Mouse (Mus musculus): Measurements from ENCODE around the gene Hsdl2.
"Not testable (repeated sequence)": the region's sequence is repeated elsewhere in the genome, so short reads cannot be mapped to it uniquely, and the experiment has no call there.

Hsdl2 gene

DNA sequence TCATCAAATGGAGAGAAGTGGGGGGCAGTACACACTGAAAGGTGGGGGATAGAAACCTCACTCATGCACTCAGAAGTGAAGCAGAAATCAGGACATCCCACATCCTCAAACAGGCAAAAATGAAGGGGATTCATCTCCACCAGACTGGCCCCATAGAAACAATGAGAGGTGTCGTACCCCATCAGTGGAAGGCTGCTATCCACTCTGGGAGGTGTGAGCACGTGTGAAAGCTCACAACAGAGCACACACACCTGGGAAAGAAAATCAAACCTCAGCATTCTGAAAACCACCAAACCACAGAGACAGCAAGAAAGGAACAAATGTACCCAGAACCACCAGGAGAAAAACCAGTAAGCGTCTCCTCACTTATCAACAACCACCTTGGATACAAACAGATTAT is 17.2 kb upstream of the Hsdl2 start:
- DNase-seq (ENCODE audit: extremely low read depth, low read depth, low spot score), result no peak

DNA sequence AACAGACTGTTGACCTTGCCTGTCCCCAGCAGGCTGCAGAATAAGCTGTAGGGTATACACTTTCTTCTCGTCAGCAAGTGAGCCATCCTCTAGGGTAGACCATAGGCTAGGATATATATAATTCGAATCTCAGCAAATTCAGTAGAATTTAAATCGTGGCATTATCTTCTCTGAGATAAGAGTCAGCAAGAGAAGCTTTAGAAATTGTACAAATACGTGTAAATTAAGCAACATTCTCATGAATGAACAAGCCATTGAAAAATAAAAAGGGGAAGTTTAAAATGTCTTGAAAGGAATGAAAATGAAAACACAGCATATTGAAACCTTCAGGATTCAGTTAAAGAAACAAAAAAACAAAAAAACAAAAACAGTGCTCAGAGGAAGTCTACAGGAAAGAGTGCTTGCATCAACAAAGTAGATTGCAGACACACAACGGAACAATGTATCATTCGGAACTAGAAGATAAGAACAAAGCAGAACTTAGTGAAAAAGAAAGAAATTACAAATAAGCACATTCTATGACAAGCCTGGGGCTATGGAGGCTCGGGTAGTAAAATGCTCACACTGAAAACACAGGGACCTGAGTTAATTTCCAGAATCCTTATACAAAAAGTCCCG is 15.7 kb upstream of the Hsdl2 start:
- no peak for DNase-seq (ENCODE audit: extremely low read depth, low read depth, low spot score)

DNA sequence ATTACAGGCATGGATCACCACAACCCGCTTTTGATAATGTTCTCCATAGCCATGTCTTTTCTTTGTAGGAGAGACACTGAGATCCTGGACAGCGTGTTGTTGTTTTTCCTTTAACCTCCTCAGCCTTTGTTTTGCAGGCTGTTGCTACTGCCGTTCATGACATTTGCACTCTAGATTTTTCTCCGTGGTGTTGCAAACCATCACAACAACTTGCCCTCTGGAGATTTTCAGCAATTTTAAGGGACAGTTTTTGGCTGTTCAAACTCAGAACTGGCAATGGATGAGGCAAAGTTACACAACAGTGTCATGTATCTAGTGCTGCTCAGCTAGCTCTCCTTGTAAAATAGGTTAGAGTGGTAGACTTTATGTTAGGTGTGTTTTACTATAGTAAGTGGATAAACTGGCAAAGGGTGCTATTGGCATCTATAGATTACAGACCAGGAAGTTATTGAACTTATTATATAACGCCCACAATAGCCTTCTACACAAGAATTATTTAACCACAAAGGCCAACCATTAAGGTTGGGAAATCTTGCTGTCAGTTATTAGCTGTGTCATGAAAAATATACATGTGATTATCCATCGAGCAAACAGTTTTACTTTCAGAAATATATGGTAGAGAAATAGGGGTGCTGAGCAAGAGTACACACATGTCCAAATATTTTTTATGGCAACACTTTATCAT is 13.6 kb upstream of the Hsdl2 start:
- DNase-seq (ENCODE audit: extremely low read depth, low read depth, low spot score), result no peak

DNA sequence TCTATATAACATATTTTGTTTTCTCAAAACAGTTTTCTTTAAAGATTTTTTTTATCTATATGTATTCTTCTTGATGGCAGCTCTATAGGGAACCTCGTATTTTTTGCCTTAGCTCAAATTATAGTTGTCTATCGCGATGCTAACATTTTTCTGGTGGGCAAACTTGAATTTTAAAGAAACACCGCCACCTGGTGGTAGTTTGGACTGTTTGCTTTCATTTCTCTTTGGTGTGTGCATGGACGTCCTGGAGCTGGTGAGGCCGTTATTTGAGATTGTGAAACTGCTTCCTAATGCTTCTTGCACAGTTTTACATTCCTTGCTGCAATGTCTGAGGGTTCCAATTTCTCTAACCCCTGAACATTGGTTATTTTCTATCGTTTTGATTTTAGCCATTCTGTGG is 11.8 kb upstream of the Hsdl2 start:
- DNase-seq (ENCODE audit: extremely low read depth, low read depth, low spot score), result no peak

DNA sequence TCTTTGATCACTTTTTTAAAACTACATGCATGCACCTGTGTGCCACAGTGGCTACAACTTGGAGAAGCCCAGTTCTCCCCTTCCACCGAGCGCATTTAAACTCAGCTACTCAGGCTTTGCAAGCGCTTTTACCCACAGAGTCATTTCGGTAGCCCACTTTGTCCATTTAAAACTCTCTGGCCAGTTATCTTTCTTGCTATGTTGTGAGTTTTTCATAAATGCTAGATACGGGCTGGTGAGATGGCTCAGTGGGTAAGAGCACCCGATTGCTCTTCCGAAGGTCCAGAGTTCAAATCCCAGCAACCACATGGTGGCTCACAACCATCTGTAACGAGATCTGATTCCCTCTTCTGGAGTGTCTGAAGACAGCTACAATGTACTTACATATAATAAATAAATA is 10.8 kb upstream of the Hsdl2 start:
- DNase-seq (ENCODE audit: extremely low read depth, low read depth, low spot score), result not testable (repeated sequence)

DNA sequence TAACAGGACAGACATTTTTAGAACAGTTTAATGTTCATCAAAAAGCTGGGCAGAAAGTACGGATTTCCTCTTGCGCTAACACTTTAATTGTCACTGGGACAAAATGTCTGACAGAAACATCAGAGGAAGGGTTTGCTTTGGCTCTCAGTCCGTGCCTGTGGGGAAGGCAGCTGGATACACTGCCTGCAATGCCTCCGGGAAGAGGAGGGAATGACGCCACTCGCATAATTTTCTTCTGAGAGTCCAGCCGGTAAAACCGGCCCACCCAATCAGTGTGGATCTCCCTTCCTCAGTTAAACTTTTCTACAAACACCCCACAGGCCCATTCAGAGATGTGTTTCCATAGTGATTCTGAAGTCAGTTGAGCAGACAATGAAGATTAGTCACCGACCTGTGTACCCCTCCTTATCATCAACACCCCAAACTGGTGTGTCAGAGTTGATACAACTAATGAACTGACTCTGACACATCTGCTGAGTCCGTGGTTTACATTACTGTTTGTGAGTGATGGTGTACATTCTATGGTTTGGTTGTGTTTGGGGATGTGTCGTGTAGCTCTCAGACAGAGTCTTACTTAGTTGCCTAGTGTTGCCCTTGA is 8.7 kb upstream of the Hsdl2 start:
- DNase-seq (ENCODE audit: extremely low read depth, low read depth, low spot score), result no peak

DNA sequence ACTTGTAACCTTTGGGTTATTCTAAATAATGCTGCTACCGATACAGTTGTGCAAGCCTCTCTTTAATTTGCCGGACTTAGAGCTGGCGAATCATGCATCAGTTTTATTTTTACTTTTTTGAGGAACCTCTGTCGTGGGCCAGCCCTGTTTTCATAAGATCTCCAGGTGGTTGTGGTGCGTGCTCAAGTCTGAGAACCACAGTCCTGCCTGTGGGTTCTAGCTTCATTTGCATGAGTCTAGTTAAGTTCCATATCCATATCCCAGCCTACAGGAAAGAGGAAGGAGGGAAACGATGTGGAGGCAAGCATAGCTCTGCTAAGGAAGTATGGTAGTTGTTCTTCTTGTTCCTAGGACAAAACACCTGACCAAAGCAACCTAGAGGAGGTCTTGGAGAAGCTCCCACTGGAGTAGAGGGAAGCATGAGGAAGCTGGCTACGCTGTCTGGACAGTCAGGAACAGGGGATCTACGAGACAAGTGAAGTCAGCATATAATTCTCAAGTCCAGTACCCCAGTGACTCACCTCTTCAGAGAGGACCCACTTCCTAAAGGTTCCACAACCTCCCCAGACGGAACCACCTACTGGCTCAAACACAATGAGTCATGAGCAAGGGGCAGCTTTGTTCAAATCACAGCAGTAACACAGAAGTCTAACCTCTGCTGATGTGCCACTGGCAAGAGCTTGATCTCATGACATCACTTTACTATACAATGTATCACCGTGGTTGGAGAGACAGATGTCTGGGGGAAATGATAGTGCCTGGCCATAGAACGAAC is 6.0 kb upstream of the Hsdl2 start:
- no peak for DNase-seq (ENCODE audit: extremely low read depth, low read depth, low spot score)

DNA sequence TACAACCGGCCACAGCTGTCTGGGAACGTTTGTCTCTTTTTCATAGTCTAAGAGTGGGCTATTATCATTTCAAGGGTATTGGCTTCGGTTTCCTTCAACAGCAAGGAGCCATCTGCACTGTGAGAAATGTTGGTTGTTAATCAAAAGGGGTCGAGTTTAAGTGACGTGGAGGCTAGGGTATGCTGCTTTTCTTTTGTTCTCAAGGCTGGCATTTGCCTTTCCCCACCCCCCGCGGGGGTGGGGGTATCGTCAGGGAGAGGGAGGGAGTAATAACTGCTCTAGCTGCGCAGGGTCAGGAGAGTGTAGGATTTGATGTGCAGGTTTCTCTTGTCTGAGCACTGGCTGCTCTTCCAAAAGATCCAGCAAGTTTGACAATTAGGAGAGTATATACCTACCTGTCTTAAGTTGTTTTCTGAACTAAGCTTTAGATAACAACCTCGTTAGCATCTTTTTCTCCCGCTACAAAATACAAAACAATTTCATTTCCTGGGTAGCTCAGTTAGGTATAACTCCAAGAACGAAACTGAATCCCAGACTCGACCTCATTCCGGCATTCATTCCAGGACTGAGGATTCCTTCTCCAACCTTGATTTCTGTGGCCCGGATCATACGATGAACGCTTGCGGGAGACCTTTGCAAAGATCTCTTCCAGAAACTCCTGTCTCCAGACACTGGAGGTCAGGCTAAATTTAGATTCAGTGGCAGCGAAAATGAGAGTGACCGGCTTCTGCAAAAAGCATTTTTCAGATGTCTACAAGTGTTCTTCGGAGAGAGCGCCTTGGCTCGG is 675 bp upstream of the Hsdl2 start:
- DNase-seq (ENCODE audit: extremely low read depth, low read depth, low spot score), result no peak

DNA sequence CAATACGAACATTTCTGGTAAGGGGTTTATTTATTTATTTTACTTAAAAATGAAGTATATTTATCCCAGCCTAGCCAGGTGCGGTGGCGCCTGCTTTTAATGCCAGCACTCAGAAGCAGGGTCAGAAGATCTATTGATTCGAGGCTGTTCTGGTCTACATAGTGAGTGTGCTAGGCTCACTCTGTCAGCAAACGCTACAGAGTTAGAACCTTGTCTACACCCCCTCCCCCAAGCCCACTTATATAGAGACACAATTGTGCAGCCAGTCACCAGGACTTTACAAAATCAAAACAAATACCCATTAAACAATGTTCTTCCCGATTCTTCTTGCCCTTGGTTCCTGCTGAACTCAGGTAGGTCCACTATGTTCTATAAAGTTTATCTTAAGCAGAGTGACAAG is 823 bp downstream of the Hsdl2 start:
- no peak for DNase-seq (ENCODE audit: extremely low read depth, low read depth, low spot score)

DNA sequence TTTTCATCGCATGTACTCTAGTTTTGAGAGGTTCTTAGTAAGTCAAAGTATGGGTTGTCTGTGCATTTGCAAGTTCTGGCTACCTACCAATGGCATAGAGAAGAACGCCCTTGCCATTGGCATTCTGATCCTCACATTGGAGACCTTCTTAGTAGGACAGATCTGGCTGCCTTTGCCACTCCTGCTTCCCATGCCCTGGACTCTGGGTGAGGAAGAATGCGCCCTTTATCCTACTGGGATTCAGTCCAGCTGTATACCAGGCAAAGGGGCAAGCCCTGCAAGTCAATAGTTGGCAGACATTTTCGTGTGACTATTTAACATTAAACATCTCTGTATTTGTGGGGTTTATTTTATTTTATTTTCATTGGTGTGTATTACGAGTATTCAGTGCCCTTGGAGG is 3.7 kb downstream of the Hsdl2 start:
- DNase-seq (ENCODE audit: extremely low read depth, low read depth, low spot score), result no peak

DNA sequence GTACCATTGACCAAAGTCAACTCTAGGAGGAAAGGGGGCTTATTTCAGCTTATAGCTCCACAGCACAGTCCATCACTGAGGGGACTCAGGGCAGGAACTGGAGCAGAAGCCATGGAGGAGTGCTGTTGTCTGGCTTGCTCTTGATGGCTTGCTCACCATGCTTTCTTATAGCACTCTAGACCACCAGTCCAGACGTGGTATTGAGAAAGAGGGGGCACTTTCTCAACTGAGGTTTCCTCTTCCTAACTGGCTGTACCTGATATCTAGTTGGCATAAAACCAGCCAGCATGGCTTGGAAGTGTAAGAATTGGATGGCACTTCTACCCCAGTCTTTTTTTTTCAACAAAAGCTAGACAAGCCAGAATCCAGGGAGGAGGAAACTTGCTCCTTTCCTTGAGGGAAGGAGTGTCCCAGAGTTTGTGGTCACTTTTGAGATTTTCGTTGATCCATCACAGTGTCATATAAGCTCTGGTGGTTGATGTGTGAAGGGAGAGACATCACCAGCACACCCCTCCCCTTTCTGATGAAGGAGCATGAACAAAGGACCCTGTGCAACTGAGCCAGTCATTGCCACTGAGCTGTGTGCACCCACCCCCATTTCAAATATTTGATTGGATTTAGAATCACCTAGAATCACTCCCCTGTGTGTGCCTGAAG is 6.0 kb downstream of the Hsdl2 start:
- no peak for DNase-seq (ENCODE audit: extremely low read depth, low read depth, low spot score)

DNA sequence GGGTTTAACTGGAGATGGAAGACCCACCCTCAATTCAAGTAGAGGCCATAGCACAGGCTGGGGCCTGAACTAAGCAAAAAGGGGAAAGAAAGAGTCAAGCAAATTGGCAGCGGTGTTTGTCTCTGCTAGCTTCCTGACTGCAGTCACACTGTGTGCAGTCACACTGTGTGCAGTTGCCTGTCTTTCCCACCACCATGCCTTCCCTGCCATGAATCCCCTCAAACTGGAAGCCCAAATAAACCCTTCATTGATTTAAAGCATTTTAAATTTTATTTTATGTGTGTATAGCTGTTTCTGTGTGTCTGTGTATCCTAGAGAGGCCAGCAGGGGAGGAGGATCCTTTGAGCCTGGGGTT is 6.5 kb downstream of the Hsdl2 start:
- DNase-seq (ENCODE audit: extremely low read depth, low read depth, low spot score), result no peak

DNA sequence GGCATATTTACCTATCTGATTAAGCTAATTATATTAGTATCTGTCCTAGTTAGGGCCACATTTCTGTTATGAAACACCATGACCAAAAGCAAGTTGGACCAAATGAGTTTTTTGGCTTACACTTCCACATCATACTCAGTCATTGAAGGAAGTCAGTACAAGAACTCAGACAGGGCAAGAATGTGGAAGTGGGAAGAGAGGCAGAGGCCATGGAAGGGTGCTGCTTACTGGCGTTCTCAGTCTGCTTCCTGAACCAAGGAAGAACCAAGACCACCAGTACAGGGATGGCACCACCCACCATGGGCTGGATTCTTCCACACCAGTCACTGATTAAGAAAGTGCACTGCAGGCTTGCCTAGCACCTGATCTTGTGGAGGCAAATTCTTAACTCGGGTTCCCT is 13.3 kb downstream of the Hsdl2 start:
- DNase-seq (ENCODE audit: extremely low read depth, low read depth, low spot score), result no peak

DNA sequence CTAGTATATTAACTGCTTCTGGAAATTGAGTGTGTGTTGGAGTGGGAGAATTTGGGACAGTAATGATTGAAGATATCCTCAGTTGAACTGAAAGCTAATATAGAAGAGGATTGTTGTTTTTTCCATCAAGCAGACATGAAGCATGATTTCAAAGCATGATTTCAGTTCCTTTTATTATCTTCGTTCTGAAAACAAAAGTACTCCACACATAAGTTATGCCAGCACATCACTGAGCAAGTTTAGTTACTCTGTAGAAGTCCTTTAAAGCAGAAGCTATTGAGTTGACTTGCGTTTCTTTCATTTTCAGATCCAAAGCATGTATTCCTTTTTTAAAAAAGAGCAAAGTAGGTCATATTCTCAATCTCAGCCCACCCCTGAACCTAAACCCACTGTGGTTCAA is 15.2 kb downstream of the Hsdl2 start:
- no peak for DNase-seq (ENCODE audit: extremely low read depth, low read depth, low spot score)

DNA sequence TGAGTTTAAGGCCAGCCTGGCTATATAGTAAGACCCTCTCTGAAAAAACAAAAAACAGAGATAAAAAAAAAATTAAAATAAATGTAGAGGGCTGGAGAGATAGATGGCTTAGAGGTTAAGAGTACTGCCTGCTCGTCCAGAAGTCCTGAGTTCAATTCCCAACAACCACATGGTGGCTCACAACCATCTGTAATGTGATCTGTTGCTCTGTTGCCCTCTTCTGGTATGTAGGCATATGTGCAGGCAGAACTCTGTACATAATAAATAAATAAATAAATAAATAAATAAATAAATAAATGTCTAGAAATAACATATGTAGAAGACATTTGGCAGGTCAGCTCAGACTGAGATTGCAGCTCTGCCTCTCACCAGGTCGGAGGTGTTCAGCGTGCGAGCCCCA is 21.3 kb downstream of the Hsdl2 start:
- DNase-seq (ENCODE audit: extremely low read depth, low read depth, low spot score), result no peak

DNA sequence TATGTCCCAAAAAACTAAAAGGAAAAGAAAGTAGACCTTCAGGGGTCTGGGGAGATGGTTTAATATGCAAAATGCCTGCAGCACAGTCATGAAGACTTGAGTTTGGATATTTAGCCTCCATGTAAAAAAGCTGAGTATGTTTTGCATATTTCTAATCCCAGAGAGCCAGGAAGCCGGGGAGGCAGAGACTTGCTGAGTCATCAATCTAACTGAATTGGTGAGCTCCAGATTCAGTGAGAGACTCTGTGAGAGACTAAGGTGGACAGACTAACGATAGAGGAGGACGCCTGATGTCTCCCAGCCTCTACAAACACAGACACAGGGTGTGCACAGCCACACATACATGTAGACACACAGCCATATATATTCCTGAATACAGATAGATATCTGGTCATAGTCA is 23.5 kb downstream of the Hsdl2 start:
- DNase-seq (ENCODE audit: extremely low read depth, low read depth, low spot score), result no peak

DNA sequence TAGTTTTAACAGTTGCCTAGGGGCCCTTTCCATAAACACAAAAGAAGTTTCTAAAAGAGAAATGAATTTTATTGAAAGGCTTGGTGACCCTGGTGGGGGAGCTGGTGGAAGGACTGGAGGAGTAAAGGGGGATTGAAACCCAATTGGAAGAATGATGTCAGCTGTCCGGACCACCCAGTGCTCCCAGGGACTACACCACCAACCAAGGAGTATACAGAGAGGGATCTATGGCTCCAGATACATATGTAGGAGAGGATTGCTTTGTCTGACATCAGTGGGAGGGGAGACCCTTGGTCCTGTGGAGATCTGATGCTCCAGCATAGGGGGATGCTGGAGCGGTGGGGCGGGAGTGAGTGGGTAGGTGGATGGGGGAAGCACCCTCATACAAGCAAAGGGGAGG is 24.1 kb downstream of the Hsdl2 start:
- no peak for DNase-seq (ENCODE audit: extremely low read depth, low read depth, low spot score)

DNA sequence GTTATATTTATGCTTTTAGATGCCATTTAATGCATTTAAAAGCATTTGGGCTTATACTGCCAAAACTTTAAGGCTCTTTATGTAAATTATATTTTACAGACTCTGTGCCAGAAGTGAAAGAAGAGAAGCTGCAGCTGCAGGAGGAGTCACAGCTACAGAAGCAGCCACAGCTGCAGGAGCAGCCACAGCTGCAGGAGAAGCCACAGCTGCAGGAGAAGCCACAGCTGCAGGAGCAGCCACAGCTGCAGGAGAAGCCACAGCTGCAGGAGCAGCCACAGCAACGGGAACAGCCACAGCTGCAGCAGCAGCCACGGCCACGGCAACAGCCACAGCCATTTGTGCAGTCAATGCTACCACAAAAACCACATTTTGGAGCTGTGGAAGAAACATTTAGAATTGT is 29.0 kb downstream of the Hsdl2 start:
- DNase-seq (ENCODE audit: extremely low read depth, low read depth, low spot score), result no peak

DNA sequence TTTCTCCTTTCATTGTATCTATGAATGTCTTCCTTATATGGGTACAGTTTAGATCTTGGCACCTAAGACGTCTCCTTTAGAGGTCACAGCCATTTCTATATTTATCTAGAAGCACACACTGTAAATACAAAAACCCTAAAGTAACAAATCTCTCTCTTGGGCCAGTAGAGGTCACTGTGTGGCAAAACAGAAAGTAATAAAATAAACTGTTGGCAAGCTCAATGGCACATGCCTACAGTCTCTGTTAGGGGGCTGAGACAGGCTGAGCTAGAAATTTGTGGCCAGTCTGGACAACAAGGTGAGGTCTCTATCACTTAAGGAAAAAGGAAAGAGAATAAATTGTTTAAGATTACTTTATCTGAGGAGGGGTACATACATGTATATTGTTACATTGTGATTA is 33.6 kb downstream of the Hsdl2 start:
- no peak for DNase-seq (ENCODE audit: extremely low read depth, low read depth, low spot score)

DNA sequence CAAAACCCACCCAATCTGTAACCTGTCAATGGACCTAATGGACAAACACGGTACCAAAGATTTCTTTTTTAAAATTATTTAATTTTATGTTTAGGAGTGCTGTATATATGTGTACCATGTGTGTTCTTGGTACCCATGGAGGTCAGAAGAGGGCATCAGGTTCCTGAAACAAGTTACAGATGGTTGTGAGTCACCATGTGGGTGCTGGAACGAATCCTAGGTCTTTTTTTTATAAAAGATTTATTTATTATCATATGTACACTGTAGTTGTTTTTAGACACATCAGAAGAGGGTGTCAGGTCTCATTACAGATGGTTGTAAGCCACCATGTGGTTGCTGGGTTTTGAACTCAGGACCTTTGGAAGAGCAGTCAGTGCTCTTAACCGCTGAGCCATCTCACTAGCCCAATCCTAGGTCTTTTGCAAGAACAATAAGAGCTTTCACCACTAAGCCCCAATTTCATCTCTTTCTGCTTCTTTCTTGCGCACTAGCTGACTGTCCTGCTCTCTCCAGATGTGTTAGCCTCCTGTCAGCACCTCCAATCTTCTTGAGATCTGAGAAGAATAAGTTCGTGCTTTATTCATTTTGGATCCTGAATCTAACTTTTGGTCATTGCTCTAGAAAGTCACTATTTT is 38.4 kb downstream of the Hsdl2 start:
- no peak for DNase-seq (ENCODE audit: extremely low read depth, low read depth, low spot score)

DNA sequence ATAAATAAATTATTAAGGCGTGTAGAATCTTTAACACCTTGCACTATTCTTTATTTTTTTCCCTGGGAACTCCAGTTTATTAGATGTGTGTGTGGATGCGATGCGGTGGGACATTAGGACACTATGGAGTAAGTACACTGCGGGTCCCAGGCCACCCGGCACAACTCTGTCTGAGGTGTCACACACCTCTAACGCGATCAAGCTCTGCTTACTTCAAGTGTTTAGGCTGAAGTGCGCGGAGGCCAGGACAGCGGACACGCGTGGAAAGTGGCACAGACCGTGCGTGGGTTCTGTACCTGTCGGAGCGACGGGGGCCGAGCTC is 44.3 kb downstream of the Hsdl2 start:
- no peak for DNase-seq (ENCODE audit: extremely low read depth, low read depth, low spot score)
